Comparison of ENCODE assay signal across 30 mouse cellular contexts in genomic region chr4:139357211-139357610, GRCm38 (mm10). TPM values are rescaled to one million over a fixed set of nuclear protein-coding genes. Genes with fewer than 3 reads are reported as not detected.
A peak's percentile ranks its signal among the peaks of the same experiment; 100 is the strongest.
DNase-seq lines count a peak whose midpoint lies in the region; ATAC-seq and TF ChIP-seq lines count a peak whose summit lies in the region.
"Had no signal": no experiment of that assay in that cellular context is flagged by ENCODE, and none has a peak within 500 bp of the region (broad histone marks: within the 10 kb centered on the region; RNA-seq: fewer than 3 reads in every experiment).

No protein-coding gene starts in this region.

- no peak overlapping the region for H3K9ac ChIP-seq in liver, adult 2 months (ENCODE audit: low read depth, low read length)
- H3K9ac ChIP-seq in lung, postnatal 0 days (replicated peaks; ENCODE audit: low read depth): no peak overlapping the region
- H3K9ac ChIP-seq: embryonic facial prominence, embryonic 13.5 days; forebrain, embryonic 12.5 days; forebrain, embryonic 15.5 days; heart, embryonic 13.5 days; hindbrain, embryonic 15.5 days had no signal

- no peak for TF ChIP-seq POLR2A in liver, adult 2 months (IDR thresholded peaks at IDR 0.05; ENCODE audit: extremely low read depth, insufficient read depth, low read length)

- ATAC-seq in lung, postnatal 0 days: peak; percentile 37
- ATAC-seq: forebrain, embryonic 15.5 days; Patski had no signal

- H3K4me2 ChIP-seq in lung, postnatal 0 days (replicated peaks; ENCODE audit: low read depth, low read length): no peak overlapping the region
- H3K4me2 ChIP-seq: embryonic facial prominence, embryonic 13.5 days; forebrain, embryonic 12.5 days; forebrain, embryonic 15.5 days; heart, embryonic 13.5 days; hindbrain, embryonic 15.5 days had no signal

- peak; percentile 76 for DNase-seq in liver, adult 2 months (ENCODE audit: extremely low read depth, low read depth, low spot score)
- no peak for DNase-seq in liver
- DNase-seq in lung, adult 18-20 months: peak; percentile 58
- no peak for DNase-seq in lung, postnatal 10 days
- peak; percentile 38 for DNase-seq in lung, postnatal 0 days (ENCODE audit: low spot score)
- peak; percentile 46 for DNase-seq in lung, postnatal 36 days
- no peak for DNase-seq in cerebellum, postnatal 14 days
- DNase-seq: adrenal gland, postnatal 10 days; adrenal gland, postnatal 36 days; B cell, adult 2 months; cerebellum, adult 18-20 months; cerebellum, adult 9-11 months; cerebellum, postnatal 36 days; embryo, embryonic 11 days; gastrocnemius, postnatal 10 days; gastrocnemius, postnatal 36 days; heart, adult 2 months; heart, postnatal 14 days; heart, postnatal 4 days had no signal

- no peak for TF ChIP-seq EP300 in lung, postnatal 0 days (IDR thresholded peaks at IDR 0.05)

- peaks cover 31% of the 10 kb centered on the region for H3K36me3 ChIP-seq in liver, adult 2 months (ENCODE audit: control insufficient read depth, insufficient read depth, low read length)
- peaks cover 30% of the 10 kb centered on the region for H3K36me3 ChIP-seq in lung, postnatal 0 days (ENCODE audit: insufficient read depth, low read length)

- H3K4me1 ChIP-seq in liver, adult 2 months (ENCODE audit: control insufficient read depth, insufficient read depth, low read length): peaks cover 11% of the 10 kb centered on the region
- peaks cover 4% of the 10 kb centered on the region; the same call in 1 of the 2 replicates for H3K4me1 ChIP-seq in lung, postnatal 0 days (ENCODE audit: insufficient read depth, low read depth, low read length)

- WGBS in liver, adult 2 months: 39% methylated on average over 3 of the region's 3 CpGs
- WGBS in lung, postnatal 0 days: 62% methylated on average over 3 of the region's 3 CpGs

- no peak for TF ChIP-seq CTCF in liver, adult 2 months (IDR thresholded peaks at IDR 0.05; ENCODE audit: low read depth, low read length)
- no peak for TF ChIP-seq CTCF in lung, postnatal 0 days (IDR thresholded peaks at IDR 0.05)

- 0 out of 2 replicates have a peak, but pooled peaks cover 3% of the 10 kb centered on the region for H3K79me2 ChIP-seq in liver, adult 2 months (ENCODE audit: control insufficient read depth, insufficient read depth, low read length)

- no peak overlapping the region for H3K4me3 ChIP-seq in liver, adult 2 months (ENCODE audit: insufficient read depth, low read depth, low read length)
- H3K4me3 ChIP-seq in lung, postnatal 0 days (ENCODE audit: low read depth, low read length): no peak overlapping the region
- H3K4me3 ChIP-seq: embryonic facial prominence, embryonic 10.5 days; embryonic facial prominence, embryonic 13.5 days; erythroblast, embryonic 14.5 days; forebrain, embryonic 12.5 days; forebrain, embryonic 15.5 days; heart, adult 2 months; heart, embryonic 10.5 days; heart, embryonic 13.5 days; hindbrain, embryonic 15.5 days had no signal

- H3K27me3 ChIP-seq in liver, adult 2 months (ENCODE audit: control insufficient read depth, insufficient read depth, low read length): no peaks in the 10 kb centered on the region
- H3K27me3 ChIP-seq in lung, postnatal 0 days (replicated peaks; ENCODE audit: insufficient read depth, low read length): no peaks in the 10 kb centered on the region
- H3K27me3 ChIP-seq: CH12.LX; embryonic facial prominence, embryonic 13.5 days; forebrain, embryonic 12.5 days; forebrain, embryonic 15.5 days; heart, embryonic 13.5 days; hindbrain, embryonic 15.5 days; Patski had no signal

- H3K9me3 ChIP-seq in lung, postnatal 0 days (ENCODE audit: low read length): no peaks in the 10 kb centered on the region
- H3K9me3 ChIP-seq: embryonic facial prominence, embryonic 10.5 days; embryonic facial prominence, embryonic 13.5 days; forebrain, embryonic 12.5 days; forebrain, embryonic 15.5 days; G1E; heart, embryonic 10.5 days; heart, embryonic 13.5 days; hindbrain, embryonic 15.5 days had no signal

- peak overlapping the region; percentile 0; the same call in 1 of the 2 replicates for H3K27ac ChIP-seq in liver, adult 2 months (replicated peaks; ENCODE audit: insufficient read depth, low read depth, low read length)
- no peak overlapping the region for H3K27ac ChIP-seq in lung, postnatal 0 days (ENCODE audit: low read length)
- H3K27ac ChIP-seq: embryonic facial prominence, embryonic 10.5 days; embryonic facial prominence, embryonic 13.5 days; forebrain, embryonic 12.5 days; forebrain, embryonic 15.5 days; heart, adult 2 months; heart, embryonic 10.5 days; heart, embryonic 13.5 days; hindbrain, embryonic 15.5 days had no signal

RNA-seq across cellular contexts. Expression of gene Ubr4, which starts 4.8 kb away (rescaled TPM):
- 56.7 and 94.2 TPM in 2 replicates for total RNA-seq in liver, adult 2 months (2014; rRNA removed)
- polyA plus RNA-seq in liver, adult 2 months (2012; rRNA removed): 109 and 149 TPM in 2 replicates
- 49.2 and 50.8 TPM in 2 replicates for polyA plus RNA-seq in lung, postnatal 0 days (2015; fragmentation: Nextera tagmentation; extraction: Ambion mirVana)

RNA-seq across cellular contexts. Expression of gene Emc1, which starts 4.8 kb away (rescaled TPM):
- total RNA-seq in liver, adult 2 months (2014; rRNA removed): 23.0 and 23.6 TPM in 2 replicates
- polyA plus RNA-seq in liver, adult 2 months (2012; rRNA removed): 22.2 and 22.3 TPM in 2 replicates
- polyA plus RNA-seq in lung, postnatal 0 days (2015; fragmentation: Nextera tagmentation; extraction: Ambion mirVana): 11.3 and 11.6 TPM in 2 replicates

RNA-seq across cellular contexts. Expression of gene Mrto4, which starts 4.8 kb away (rescaled TPM):
- total RNA-seq in liver, adult 2 months (2014; rRNA removed): 26.0 and 27.9 TPM in 2 replicates
- 17.2 and 22.8 TPM in 2 replicates for polyA plus RNA-seq in liver, adult 2 months (2012; rRNA removed)
- 34.5 and 36.1 TPM in 2 replicates for polyA plus RNA-seq in lung, postnatal 0 days (2015; fragmentation: Nextera tagmentation; extraction: Ambion mirVana)

RNA-seq across cellular contexts. Expression of gene Akr7a5, which starts 46.7 kb away (rescaled TPM):
- total RNA-seq in liver, adult 2 months (2014; rRNA removed): 142 and 183 TPM in 2 replicates
- 144 and 155 TPM in 2 replicates for polyA plus RNA-seq in liver, adult 2 months (2012; rRNA removed)
- polyA plus RNA-seq in lung, postnatal 0 days (2015; fragmentation: Nextera tagmentation; extraction: Ambion mirVana): 60.0 and 61.4 TPM in 2 replicates

RNA-seq across cellular contexts. Expression of gene Pqlc2, which starts 46.7 kb away (rescaled TPM):
- total RNA-seq in liver, adult 2 months (2014; rRNA removed): 6.1 and 13.0 TPM in 2 replicates
- 37.2 and 42.8 TPM in 2 replicates for polyA plus RNA-seq in liver, adult 2 months (2012; rRNA removed)
- 14.4 and 17.4 TPM in 2 replicates for polyA plus RNA-seq in lung, postnatal 0 days (2015; fragmentation: Nextera tagmentation; extraction: Ambion mirVana)

Comparison
In these comparisons a context has a peak if more than half of its experiments do, and no peak if none do; other contexts are left out.
1. DNase-seq: peak in liver, adult 2 months (single experiment), lung, adult 18-20 months (2 of 2), lung, postnatal 0 days (single experiment) and lung, postnatal 36 days (single experiment); none in liver (single experiment), lung, postnatal 10 days (single experiment) and cerebellum, postnatal 14 days (0 of 2).